Mouse (Mus musculus): ENCODE data around the gene Fam24b. TPM values are rescaled to one million over a fixed set of nuclear protein-coding genes. Genes with fewer than 3 reads are reported as not detected.

Gene Fam24b
- 0.17 TPM in 1 of 2 replicates, not detected in the other for polyA plus RNA-seq (2012; rRNA removed)

GRCm38 (mm10) chr7:131329416-131329815 is at the start of gene Fam24b:
TSS of gene Fam24b (minus strand) at chr7:131329516.

GRCm38 (mm10) chr7:131370648-131371469 is 41.5 kb upstream of the Fam24b start, which contains the start of gene Pstk:
TSS of gene Pstk (plus strand) at chr7:131371141.

GRCm38 (mm10) chr7:131362615-131363300 is 33.4 kb upstream of the Fam24b start, which contains the start of gene 2310057M21Rik:
TSS of gene 2310057M21Rik (minus strand) at chr7:131362759.

GRCm38 (mm10) chr7:131333564-131333963 is 4.2 kb upstream of the Fam24b start, which contains the start of gene Fam24a:
TSS of gene Fam24a (plus strand) at chr7:131333864.

GRCm38 (mm10) chr7:131322192-131322591 is 7.1 kb downstream of the Fam24b start, which contains the start of gene Cuzd1:
TSS of gene Cuzd1 (minus strand) at chr7:131322292.

Other genes with a start within 250 kb of the Fam24b start
- not detected in 2 replicates for gene 4933402N03Rik, start 183.2 kb downstream of the Fam24b start, polyA plus RNA-seq (2012; rRNA removed)
- gene 5430419D17Rik, start 155.1 kb downstream of the Fam24b start, polyA plus RNA-seq (2012; rRNA removed): under 0.01 TPM in 1 of 2 replicates, not detected in the other
- 0.04 TPM in 1 of 2 replicates, not detected in the other for gene Cuzd1, start 7.2 kb downstream of the Fam24b start, polyA plus RNA-seq (2012; rRNA removed)
- not detected in 2 replicates for gene Fam24a, start 4.3 kb upstream of the Fam24b start, polyA plus RNA-seq (2012; rRNA removed)
- gene 2310057M21Rik, start 33.2 kb upstream of the Fam24b start, polyA plus RNA-seq (2012; rRNA removed): 11.9 and 14.6 TPM in 2 replicates
- 44.3 and 50.4 TPM in 2 replicates for gene Pstk, start 41.6 kb upstream of the Fam24b start, polyA plus RNA-seq (2012; rRNA removed)
- 16.4 and 17.2 TPM in 2 replicates for gene Ikzf5, start 81.0 kb upstream of the Fam24b start, polyA plus RNA-seq (2012; rRNA removed)
- gene Acadsb, start 81.1 kb upstream of the Fam24b start, polyA plus RNA-seq (2012; rRNA removed): 29.4 and 30.5 TPM in 2 replicates
- 2.4 and 2.7 TPM in 2 replicates for gene Hmx3, start 213.4 kb upstream of the Fam24b start, polyA plus RNA-seq (2012; rRNA removed)
- gene Hmx2, start 219.3 kb upstream of the Fam24b start, polyA plus RNA-seq (2012; rRNA removed): 1.8 and 2.1 TPM in 2 replicates
- 159 and 166 TPM in 2 replicates for gene Bub3, start 230.7 kb upstream of the Fam24b start, polyA plus RNA-seq (2012; rRNA removed)

Data from central nervous system, embryonic 14 days (tissue).